13 mouse cellular contexts compared by ENCODE assay signal in genomic region chr15:77784039-77784824, GRCm38 (mm10). TPM values are rescaled to one million over a fixed set of nuclear protein-coding genes. Genes with fewer than 3 reads are reported as not detected.
DNase-seq lines count a peak whose midpoint lies in the region.
"Had no signal": no experiment of that assay in that cellular context is flagged by ENCODE, and none has a peak within 500 bp of the region (broad histone marks: within the 10 kb centered on the region; RNA-seq: fewer than 3 reads in every experiment).

No protein-coding gene starts in this region.

- peak; percentile 32 for DNase-seq in embryo, embryonic 10 days (ENCODE audit: low spot score)
- no peak for DNase-seq in embryo, embryonic 9.5 days (ENCODE audit: extremely low spot score)
- peak; percentile 81 to 87 for DNase-seq in layer of hippocampus, adult 18-20 months (ENCODE audit: low spot score in 2 of 2)
- no peak for DNase-seq in layer of hippocampus, adult 9-10 months (ENCODE audit: low spot score)
- peak; percentile 72 to 79 for DNase-seq in layer of hippocampus, adult 8-10 months (ENCODE audit: low spot score in 2 of 2)
- DNase-seq in right cerebral cortex, adult 2 months (ENCODE audit: low spot score in 2 of 2) = peak; percentile 83 to 87
- DNase-seq in cerebellum, adult 11 months = no peak
- DNase-seq in cerebellum, adult 18-20 months = no peak
- DNase-seq: cerebellum, adult 9-10 months; kidney, adult 8-10 months; lung, postnatal 4 days had no signal

RNA-seq across cellular contexts. Expression of gene Apol8, which starts 27.4 kb away (rescaled TPM):
- total RNA-seq in layer of hippocampus, adult 18-20 months (2021) = 1 to 10 TPM; 8.0 to 8.9 TPM
- 10 to 100 TPM in 2 of 4 experiments, 1 to 10 TPM in 2; 6.3 to 14.1 (median 9.1) TPM for total RNA-seq in layer of hippocampus, adult 8-10 months (2022)
- total RNA-seq: adrenal gland, adult 18-20 months had no signal

RNA-seq across cellular contexts. Expression of gene Apol9b, which starts 55.4 kb away (rescaled TPM):
- total RNA-seq in layer of hippocampus, adult 18-20 months (2021) = not detected
- not detected for total RNA-seq in layer of hippocampus, adult 8-10 months (2022)
- total RNA-seq: MEL had no signal

RNA-seq across cellular contexts. Expression of gene Myh9, which starts 57.7 kb away (rescaled TPM):
- 10 to 100 TPM; 86.7 to 88.3 TPM for total RNA-seq in layer of hippocampus, adult 18-20 months (2021)
- total RNA-seq in layer of hippocampus, adult 8-10 months (2022) = 100 to 1,000 TPM in 3 of 4 experiments, 10 to 100 TPM in 1; 89.0 to 116 (median 104) TPM

Comparison
In these comparisons a context has a peak if more than half of its experiments do, and no peak if none do; other contexts are left out.
1. DNase-seq: peak in embryo, embryonic 10 days (single experiment), layer of hippocampus, adult 18-20 months (2 of 2), layer of hippocampus, adult 8-10 months (2 of 2) and right cerebral cortex, adult 2 months (2 of 2); none in embryo, embryonic 9.5 days (single experiment), layer of hippocampus, adult 9-10 months (single experiment), cerebellum, adult 11 months (single experiment) and cerebellum, adult 18-20 months (0 of 2).